In genomic region chrX:9274321-9274720, GRCm38 (mm10) we compare ENCODE assay signal across 35 mouse cellular contexts. TPM values are rescaled to one million over a fixed set of nuclear protein-coding genes. Genes with fewer than 3 reads are reported as not detected.
A peak's percentile ranks its signal among the peaks of the same experiment; 100 is the strongest.
DNase-seq lines count a peak whose midpoint lies in the region; ATAC-seq lines count a peak whose summit lies in the region.
"Had no signal": no experiment of that assay in that cellular context is flagged by ENCODE, and none has a peak within 500 bp of the region (broad histone marks: within the 10 kb centered on the region; RNA-seq: fewer than 3 reads in every experiment).

No protein-coding gene starts in this region.

- H3K4me2 ChIP-seq in heart, embryonic 11.5 days = no peak overlapping the region
- H3K4me2 ChIP-seq in liver, embryonic 11.5 days = peak overlapping the region; percentile 60
- peak overlapping the region; percentile 49 for H3K4me2 ChIP-seq in liver, embryonic 16.5 days (ENCODE audit: low read depth, low read length)
- no peak overlapping the region for H3K4me2 ChIP-seq in forebrain, embryonic 11.5 days (ENCODE audit: low read depth, low read length, severe bottlenecking)
- H3K4me2 ChIP-seq: forebrain, embryonic 12.5 days; midbrain, embryonic 13.5 days had no signal

- H3K27me3 ChIP-seq in heart, embryonic 11.5 days (ENCODE audit: control insufficient read depth, insufficient read depth, low read length) = no peaks in the 10 kb centered on the region
- H3K27me3 ChIP-seq in heart, embryonic 10.5 days (ENCODE audit: insufficient read depth, poor library complexity, severe bottlenecking) = peaks cover 11% of the 10 kb centered on the region; the same call in 1 of the 2 replicates
- H3K27me3 ChIP-seq in liver, embryonic 11.5 days (replicated peaks; ENCODE audit: control insufficient read depth, insufficient read depth, low read length) = peaks cover 8% of the 10 kb centered on the region
- H3K27me3 ChIP-seq in liver, embryonic 16.5 days (ENCODE audit: control insufficient read depth, insufficient read depth, low read depth, low read length) = no peaks in the 10 kb centered on the region
- H3K27me3 ChIP-seq in forebrain, embryonic 11.5 days (ENCODE audit: control insufficient read depth, insufficient read depth, low read length) = no peaks in the 10 kb centered on the region
- H3K27me3 ChIP-seq: forebrain, embryonic 12.5 days; hindbrain, embryonic 15.5 days; midbrain, embryonic 13.5 days had no signal

- H3K27ac ChIP-seq in heart, embryonic 11.5 days (ENCODE audit: low read depth, low read length) = no peak overlapping the region
- H3K27ac ChIP-seq in heart, embryonic 10.5 days = no peak overlapping the region
- H3K27ac ChIP-seq in liver, embryonic 11.5 days (ENCODE audit: low read depth, low read length) = no peak overlapping the region
- H3K27ac ChIP-seq in liver, embryonic 16.5 days (ENCODE audit: low read length) = peak overlapping the region; percentile 92
- no peak overlapping the region for H3K27ac ChIP-seq in forebrain, embryonic 11.5 days (ENCODE audit: low read depth, low read length)
- H3K27ac ChIP-seq: forebrain, embryonic 12.5 days; hindbrain, embryonic 10.5 days; hindbrain, embryonic 15.5 days; kidney, postnatal 0 days; midbrain, embryonic 13.5 days had no signal

- peak overlapping the region; percentile 8; the same call in 1 of the 2 replicates for H3K4me3 ChIP-seq in heart, embryonic 11.5 days (ENCODE audit: low read depth, low read length)
- no peak overlapping the region; the same call in 1 of the 2 replicates for H3K4me3 ChIP-seq in heart, embryonic 10.5 days
- peak overlapping the region; percentile 64 for H3K4me3 ChIP-seq in liver, embryonic 11.5 days (ENCODE audit: low read depth, low read length)
- peak overlapping the region; percentile 78 for H3K4me3 ChIP-seq in liver, embryonic 16.5 days (ENCODE audit: low read depth, low read length)
- H3K4me3 ChIP-seq in forebrain, embryonic 11.5 days (ENCODE audit: low read depth, low read length) = no peak overlapping the region
- H3K4me3 ChIP-seq: forebrain, embryonic 12.5 days; hindbrain, embryonic 10.5 days; hindbrain, embryonic 15.5 days; midbrain, embryonic 13.5 days had no signal

- no peak for DNase-seq in heart, embryonic 10.5 days (ENCODE audit: low spot score)
- DNase-seq in c-Kit-positive CD71-positive TER-119-positive erythroid progenitor cells, embryonic 14.5 days (ENCODE audit: low spot score) = peak; percentile 56
- DNase-seq in liver, embryonic 11.5 days (ENCODE audit: low spot score) = no peak
- no peak for DNase-seq in forebrain, embryonic 11.5 days (ENCODE audit: low spot score)
- no peak for DNase-seq in right cerebral cortex, adult 18-20 months
- no peak for DNase-seq in embryo, embryonic 9.5 days (ENCODE audit: extremely low spot score)
- DNase-seq: adrenal gland, postnatal 25 days; cerebellum, postnatal 14 days; gastrocnemius, postnatal 10 days; heart, postnatal 10 days; kidney, adult 2 months; lung, postnatal 4 days; right cerebral cortex, postnatal 14 days; thymus, postnatal 14 days had no signal

- no peak for ATAC-seq in heart, embryonic 11.5 days (replicated peaks; ENCODE audit: insufficient number of reproducible peaks, low FRiP score, low TSS enrichment)
- ATAC-seq in liver, embryonic 11.5 days (replicated peaks; ENCODE audit: low FRiP score) = 0 out of 2 replicates have a peak, but pooled peaks have one; percentile 37
- peak; percentile 24; the same call in 1 of the 2 replicates for ATAC-seq in liver, embryonic 16.5 days (ENCODE audit: low read depth)
- no peak for ATAC-seq in forebrain, embryonic 11.5 days (replicated peaks; ENCODE audit: low FRiP score)
- ATAC-seq: lung, postnatal 0 days; midbrain, embryonic 13.5 days had no signal

- no peaks in the 10 kb centered on the region for H3K36me3 ChIP-seq in heart, embryonic 11.5 days (ENCODE audit: control insufficient read depth, insufficient read depth, low read length)
- no peaks in the 10 kb centered on the region for H3K36me3 ChIP-seq in heart, embryonic 10.5 days
- H3K36me3 ChIP-seq in liver, embryonic 11.5 days (ENCODE audit: control insufficient read depth, insufficient read depth, low read length) = no peaks in the 10 kb centered on the region
- no peaks in the 10 kb centered on the region for H3K36me3 ChIP-seq in liver, embryonic 16.5 days (ENCODE audit: control insufficient read depth, insufficient read depth)
- H3K36me3 ChIP-seq in forebrain, embryonic 11.5 days (ENCODE audit: control insufficient read depth, insufficient read depth, low read length) = no peaks in the 10 kb centered on the region
- H3K36me3 ChIP-seq: forebrain, embryonic 12.5 days; hindbrain, embryonic 10.5 days; hindbrain, embryonic 15.5 days; midbrain, embryonic 13.5 days had no signal

- no peak overlapping the region for H3K9ac ChIP-seq in heart, embryonic 11.5 days (ENCODE audit: low read depth, low read length)
- H3K9ac ChIP-seq in liver, embryonic 11.5 days (ENCODE audit: low read depth, low read length) = peak overlapping the region; percentile 30; the same call in 1 of the 2 replicates
- H3K9ac ChIP-seq in liver, embryonic 16.5 days (ENCODE audit: low read depth, low read length) = peak overlapping the region; percentile 62
- H3K9ac ChIP-seq in forebrain, embryonic 11.5 days (ENCODE audit: low read length) = no peak overlapping the region
- H3K9ac ChIP-seq: forebrain, embryonic 12.5 days; hindbrain, embryonic 15.5 days; midbrain, embryonic 13.5 days had no signal

- 70% methylated on average over 8 of the region's 8 CpGs for WGBS in heart, embryonic 11.5 days (ENCODE audit: insufficient replicate concordance)
- WGBS in heart, embryonic 10.5 days = 68% methylated on average over 8 of the region's 8 CpGs
- WGBS in liver, embryonic 11.5 days = 61% methylated on average over 8 of the region's 8 CpGs
- 34% methylated on average over 8 of the region's 8 CpGs for WGBS in liver, embryonic 16.5 days (ENCODE audit: insufficient replicate concordance)
- 76% methylated on average over 8 of the region's 8 CpGs for WGBS in forebrain, embryonic 11.5 days

- no peaks in the 10 kb centered on the region for H3K4me1 ChIP-seq in heart, embryonic 11.5 days (ENCODE audit: control insufficient read depth, insufficient read depth, low read length)
- no peaks in the 10 kb centered on the region for H3K4me1 ChIP-seq in heart, embryonic 10.5 days
- H3K4me1 ChIP-seq in liver, embryonic 11.5 days (replicated peaks; ENCODE audit: control insufficient read depth, insufficient read depth, low read length) = no peaks in the 10 kb centered on the region
- no peaks in the 10 kb centered on the region; the same call in none of the 2 replicates for H3K4me1 ChIP-seq in liver, embryonic 16.5 days (ENCODE audit: control insufficient read depth, low read depth, low read length)
- H3K4me1 ChIP-seq in forebrain, embryonic 11.5 days (replicated peaks; ENCODE audit: control insufficient read depth, insufficient read depth, low read length) = no peaks in the 10 kb centered on the region
- H3K4me1 ChIP-seq: forebrain, embryonic 12.5 days; hindbrain, embryonic 10.5 days; hindbrain, embryonic 15.5 days; midbrain, embryonic 13.5 days had no signal

- H3K9me3 ChIP-seq in heart, embryonic 11.5 days (replicated peaks; ENCODE audit: control insufficient read depth, low read length) = no peaks in the 10 kb centered on the region
- H3K9me3 ChIP-seq in heart, embryonic 10.5 days = no peaks in the 10 kb centered on the region
- H3K9me3 ChIP-seq in liver, embryonic 11.5 days (ENCODE audit: control insufficient read depth, low read length) = no peaks in the 10 kb centered on the region
- H3K9me3 ChIP-seq in liver, embryonic 16.5 days (replicated peaks; ENCODE audit: control insufficient read depth, low read length) = no peaks in the 10 kb centered on the region
- H3K9me3 ChIP-seq in forebrain, embryonic 11.5 days (ENCODE audit: control insufficient read depth, low read length) = no peaks in the 10 kb centered on the region
- H3K9me3 ChIP-seq: forebrain, embryonic 12.5 days; hindbrain, embryonic 10.5 days; hindbrain, embryonic 15.5 days; midbrain, embryonic 13.5 days had no signal

RNA-seq across cellular contexts. Expression of gene Xk, which starts 1.8 kb away (rescaled TPM):
- polyA plus RNA-seq in heart, embryonic 11.5 days (2014; fragmentation: Nextera tagmentation; extraction: Ambion mirVana) = 8.9 and 10.6 TPM in 2 replicates
- polyA plus RNA-seq in heart, embryonic 10.5 days (2016; fragmentation: Nextera tagmentation; extraction: Ambion mirVana) = 6.2 and 6.5 TPM in 2 replicates
- polyA plus RNA-seq in liver, embryonic 11.5 days (2014; fragmentation: Nextera tagmentation; extraction: Ambion mirVana) = 27.7 and 31.5 TPM in 2 replicates
- polyA plus RNA-seq in liver, embryonic 16.5 days (2015; fragmentation: Nextera tagmentation; extraction: Ambion mirVana) = 25.2 and 26.2 TPM in 2 replicates
- 3.9 and 4.7 TPM in 2 replicates for polyA plus RNA-seq in forebrain, embryonic 11.5 days (2014; fragmentation: Nextera tagmentation; extraction: Ambion mirVana)

RNA-seq across cellular contexts. Expression of gene H2al1m, which starts 9.2 kb away (rescaled TPM):
- 0.99 TPM in 1 of 2 replicates, not detected in the other for polyA plus RNA-seq in heart, embryonic 11.5 days (2014; fragmentation: Nextera tagmentation; extraction: Ambion mirVana)
- polyA plus RNA-seq in heart, embryonic 10.5 days (2016; fragmentation: Nextera tagmentation; extraction: Ambion mirVana) = 0.79 TPM in 1 of 2 replicates, not detected in the other
- polyA plus RNA-seq in liver, embryonic 11.5 days (2014; fragmentation: Nextera tagmentation; extraction: Ambion mirVana) = 1.3 and 1.5 TPM in 2 replicates
- 2.2 and 2.3 TPM in 2 replicates for polyA plus RNA-seq in liver, embryonic 16.5 days (2015; fragmentation: Nextera tagmentation; extraction: Ambion mirVana)
- polyA plus RNA-seq in forebrain, embryonic 11.5 days (2014; fragmentation: Nextera tagmentation; extraction: Ambion mirVana) = not detected in 2 replicates
- polyA plus RNA-seq: embryonic facial prominence, embryonic 11.5 days; forebrain, embryonic 12.5 days; hindbrain, embryonic 10.5 days; intestine, embryonic 14.5 days; kidney, adult 2 months; kidney, postnatal 0 days; limb, embryonic 11.5 days; liver, adult 2 months; lung, postnatal 0 days; midbrain, embryonic 13.5 days; neural tube, embryonic 14.5 days had no signal

RNA-seq across cellular contexts. Expression of gene Gm14862, which starts 17.6 kb away (rescaled TPM):
- polyA plus RNA-seq in heart, embryonic 11.5 days (2014; fragmentation: Nextera tagmentation; extraction: Ambion mirVana) = 0.56 and 0.94 TPM in 2 replicates
- polyA plus RNA-seq in heart, embryonic 10.5 days (2016; fragmentation: Nextera tagmentation; extraction: Ambion mirVana) = not detected in 2 replicates
- polyA plus RNA-seq in liver, embryonic 11.5 days (2014; fragmentation: Nextera tagmentation; extraction: Ambion mirVana) = 1.0 and 1.1 TPM in 2 replicates
- polyA plus RNA-seq in liver, embryonic 16.5 days (2015; fragmentation: Nextera tagmentation; extraction: Ambion mirVana) = 3.4 and 3.8 TPM in 2 replicates
- not detected in 2 replicates for polyA plus RNA-seq in forebrain, embryonic 11.5 days (2014; fragmentation: Nextera tagmentation; extraction: Ambion mirVana)
- polyA plus RNA-seq: brain, embryonic 14.5 days; cerebellum, adult 2 months; cortical plate, adult 2 months; gonadal fat pad, adult 2 months; hindbrain, embryonic 10.5 days; hindbrain, embryonic 15.5 days; intestine, embryonic 14.5 days; kidney, adult 2 months; kidney, postnatal 0 days; liver, adult 2 months; lung, postnatal 0 days; midbrain, embryonic 13.5 days; neural tube, embryonic 14.5 days; small intestine, adult 2 months; stomach, embryonic 14.5 days; testis, adult 2 months; urinary bladder, adult 2 months had no signal

Comparison
In these comparisons a context has a peak if more than half of its experiments do, and no peak if none do; other contexts are left out.
1. H3K4me3 ChIP-seq: peak in heart, embryonic 11.5 days (single experiment), liver, embryonic 11.5 days (single experiment) and liver, embryonic 16.5 days (single experiment); none in heart, embryonic 10.5 days (single experiment) and forebrain, embryonic 11.5 days (single experiment).
2. ATAC-seq: peak in liver, embryonic 11.5 days (single experiment) and liver, embryonic 16.5 days (single experiment); none in heart, embryonic 11.5 days (single experiment) and forebrain, embryonic 11.5 days (single experiment).
3. H3K4me2 ChIP-seq: peak in liver, embryonic 11.5 days (single experiment) and liver, embryonic 16.5 days (single experiment); none in heart, embryonic 11.5 days (single experiment) and forebrain, embryonic 11.5 days (single experiment).
4. H3K9ac ChIP-seq: peak in liver, embryonic 11.5 days (single experiment) and liver, embryonic 16.5 days (single experiment); none in heart, embryonic 11.5 days (single experiment) and forebrain, embryonic 11.5 days (single experiment).